ENCODE assay signal across 24 mouse cellular contexts in genomic region chr9:23344353-23344752, GRCm38 (mm10).
"Had no signal": no experiment of that assay in that cellular context is flagged by ENCODE, and none has a peak within 500 bp of the region (broad histone marks: within the 10 kb centered on the region; RNA-seq: fewer than 3 reads in every experiment).

No protein-coding gene starts in this region.

- ATAC-seq: forebrain, embryonic 16.5 days; hindbrain, embryonic 16.5 days; inflammation-experienced regulatory T-cells, adult 6 months; intestine, embryonic 15.5 days; intestine, postnatal 0 days had no signal

- H3K9me3 ChIP-seq: hindbrain, embryonic 10.5 days; hindbrain, embryonic 12.5 days; intestine, embryonic 15.5 days; kidney, embryonic 15.5 days; limb, embryonic 10.5 days; limb, embryonic 12.5 days had no signal

- H3K36me3 ChIP-seq: hindbrain, embryonic 10.5 days; hindbrain, embryonic 12.5 days; intestine, embryonic 15.5 days; kidney, embryonic 15.5 days; limb, embryonic 10.5 days; limb, embryonic 12.5 days had no signal

- H3K27me3 ChIP-seq: hindbrain, embryonic 12.5 days; intestine, embryonic 15.5 days; kidney, embryonic 15.5 days; limb, embryonic 12.5 days had no signal

- DNase-seq: gastrocnemius, adult 2 months; gastrocnemius, postnatal 10 days; gastrocnemius, postnatal 25 days; heart, adult 18-20 months; kidney, adult 18-20 months; kidney, adult 8-10 months; kidney, postnatal 10 days; kidney, postnatal 25 days; kidney, postnatal 4 days; liver had no signal

- H3K9ac ChIP-seq: hindbrain, embryonic 12.5 days; hindbrain, embryonic 14.5 days; intestine, embryonic 15.5 days; kidney, embryonic 15.5 days; limb, embryonic 12.5 days had no signal

- H3K4me2 ChIP-seq: heart, embryonic 11.5 days; hindbrain, embryonic 12.5 days; hindbrain, embryonic 14.5 days; intestine, embryonic 15.5 days; kidney, embryonic 15.5 days; limb, embryonic 12.5 days had no signal

- H3K27ac ChIP-seq: gastrocnemius, adult 2 months; hindbrain, embryonic 10.5 days; hindbrain, embryonic 12.5 days; hindbrain, embryonic 14.5 days; intestine, embryonic 15.5 days; kidney, embryonic 15.5 days; layer of hippocampus, adult 2 months; left cerebral cortex, adult 2 months; limb, embryonic 10.5 days; limb, embryonic 12.5 days had no signal

- H3K4me1 ChIP-seq: hindbrain, embryonic 10.5 days; hindbrain, embryonic 12.5 days; intestine, embryonic 15.5 days; limb, embryonic 10.5 days had no signal

- H3K4me3 ChIP-seq: gastrocnemius, adult 2 months; hindbrain, embryonic 10.5 days; hindbrain, embryonic 12.5 days; intestine, embryonic 15.5 days; kidney, embryonic 15.5 days; layer of hippocampus, adult 2 months; left cerebral cortex, adult 2 months; limb, embryonic 10.5 days; limb, embryonic 12.5 days had no signal
